Mouse (Mus musculus): Measurements from ENCODE around the gene Lyrm7. TPM values are rescaled to one million over a fixed set of nuclear protein-coding genes. Genes with fewer than 3 reads are reported as not detected.
A peak's percentile ranks its signal among the peaks of the same experiment; 100 is the strongest.

The Lyrm7 gene
- polyA plus RNA-seq, 1 experiment = 0.15 TPM

GRCm38 (mm10) chr11:54882671-54883070 is 22.0 kb upstream of the Lyrm7 start:
- Histone ChIP-seq H3K27me3 (ENCODE audit: control insufficient read depth, insufficient read depth, low read length) (no peaks in the 10 kb centered on the region), H3K27ac (ENCODE audit: insufficient read depth, low read depth, low read length) (peak overlapping the region; percentile 47; the same call in 1 of the 2 replicates), H3K4me3 (ENCODE audit: low read depth, low read length) (no peak overlapping the region), H3K36me3 (ENCODE audit: control insufficient read depth, insufficient read depth, low read length) (no peaks in the 10 kb centered on the region), H3K4me1 (ENCODE audit: control insufficient read depth, insufficient read depth, insufficient read length, low read length) (no peaks in the 10 kb centered on the region)
- 78% methylated on average over 8 of the region's 8 CpGs for WGBS
- TF ChIP-seq POLR2A (IDR thresholded peaks at IDR 0.05; ENCODE audit: low read depth, low read length) (no peak), CTCF (IDR thresholded peaks at IDR 0.05; ENCODE audit: extremely low read depth, insufficient read length, insufficient replicate concordance, low read depth, low read length) (no peak)

- H3K36me3 ChIP-seq (ENCODE audit: control insufficient read depth, insufficient read depth, low read length) = no peaks in the 10 kb centered on the region
- WGBS = 13% methylated on average over 2 of the region's 2 CpGs
- H3K4me3 ChIP-seq (ENCODE audit: low read depth, low read length) = no peak overlapping the region
- no peaks in the 10 kb centered on the region for H3K4me1 ChIP-seq (ENCODE audit: control insufficient read depth, insufficient read depth, insufficient read length, low read length)
- H3K27ac ChIP-seq (ENCODE audit: insufficient read depth, low read depth, low read length) = no peak overlapping the region
- no peaks in the 10 kb centered on the region for H3K27me3 ChIP-seq (ENCODE audit: control insufficient read depth, insufficient read depth, low read length)
- TF ChIP-seq POLR2A (IDR thresholded peaks at IDR 0.05; ENCODE audit: low read depth, low read length) = no peak
- no peak for TF ChIP-seq CTCF (IDR thresholded peaks at IDR 0.05; ENCODE audit: extremely low read depth, insufficient read length, insufficient replicate concordance, low read depth, low read length)
These were observed 20.3 kb upstream of the Lyrm7 start for GRCm38 (mm10) chr11:54881051-54881474.

- Histone ChIP-seq H3K4me1 (ENCODE audit: control insufficient read depth, insufficient read depth, insufficient read length, low read length) (no peaks in the 10 kb centered on the region), H3K4me3 (ENCODE audit: low read depth, low read length) (no peak overlapping the region), H3K27ac (ENCODE audit: insufficient read depth, low read depth, low read length) (no peak overlapping the region), H3K27me3 (ENCODE audit: control insufficient read depth, insufficient read depth, low read length) (no peaks in the 10 kb centered on the region), H3K36me3 (ENCODE audit: control insufficient read depth, insufficient read depth, low read length) (no peaks in the 10 kb centered on the region)
- TF ChIP-seq POLR2A (IDR thresholded peaks at IDR 0.05; ENCODE audit: low read depth, low read length) = no peak
- 45% methylated on average over 10 of the region's 10 CpGs for WGBS
These were observed 19.2 kb upstream of the Lyrm7 start for GRCm38 (mm10) chr11:54879922-54880321.

GRCm38 (mm10) chr11:54879434-54879833 is 18.7 kb upstream of the Lyrm7 start:
- Histone ChIP-seq H3K27ac (ENCODE audit: insufficient read depth, low read depth, low read length) (no peak overlapping the region), H3K4me1 (ENCODE audit: control insufficient read depth, insufficient read depth, insufficient read length, low read length) (no peaks in the 10 kb centered on the region), H3K4me3 (ENCODE audit: low read depth, low read length) (no peak overlapping the region), H3K36me3 (ENCODE audit: control insufficient read depth, insufficient read depth, low read length) (no peaks in the 10 kb centered on the region), H3K27me3 (ENCODE audit: control insufficient read depth, insufficient read depth, low read length) (no peaks in the 10 kb centered on the region)
- WGBS = 30% methylated on average over 4 of the region's 4 CpGs
- peak; percentile 49; the same call in 1 of the 2 replicates for TF ChIP-seq CTCF (IDR thresholded peaks at IDR 0.05; ENCODE audit: extremely low read depth, insufficient read length, insufficient replicate concordance, low read depth, low read length)
- TF ChIP-seq POLR2A (IDR thresholded peaks at IDR 0.05; ENCODE audit: low read depth, low read length) = no peak

- Histone ChIP-seq H3K4me3 (ENCODE audit: low read depth, low read length) (no peak overlapping the region), H3K27ac (ENCODE audit: insufficient read depth, low read depth, low read length) (no peak overlapping the region), H3K27me3 (ENCODE audit: control insufficient read depth, insufficient read depth, low read length) (no peaks in the 10 kb centered on the region), H3K4me1 (ENCODE audit: control insufficient read depth, insufficient read depth, insufficient read length, low read length) (no peaks in the 10 kb centered on the region), H3K36me3 (ENCODE audit: control insufficient read depth, insufficient read depth, low read length) (peaks cover 4% of the 10 kb centered on the region)
- WGBS = 43% methylated on average over 6 of the region's 6 CpGs
- TF ChIP-seq CTCF (IDR thresholded peaks at IDR 0.05; ENCODE audit: extremely low read depth, insufficient read length, insufficient replicate concordance, low read depth, low read length) (no peak), POLR2A (IDR thresholded peaks at IDR 0.05; ENCODE audit: low read depth, low read length) (no peak)
These were observed 18.2 kb upstream of the Lyrm7 start for GRCm38 (mm10) chr11:54878893-54879292.

- Histone ChIP-seq H3K4me1 (ENCODE audit: control insufficient read depth, insufficient read depth, insufficient read length, low read length) (no peaks in the 10 kb centered on the region), H3K36me3 (ENCODE audit: control insufficient read depth, insufficient read depth, low read length) (peaks cover 27% of the 10 kb centered on the region), H3K27me3 (ENCODE audit: control insufficient read depth, insufficient read depth, low read length) (no peaks in the 10 kb centered on the region), H3K27ac (ENCODE audit: insufficient read depth, low read depth, low read length) (no peak overlapping the region), H3K4me3 (ENCODE audit: low read depth, low read length) (no peak overlapping the region)
- 90% methylated on average over 5 of the region's 5 CpGs for WGBS
- TF ChIP-seq POLR2A (IDR thresholded peaks at IDR 0.05; ENCODE audit: low read depth, low read length) (no peak), CTCF (IDR thresholded peaks at IDR 0.05; ENCODE audit: extremely low read depth, insufficient read length, insufficient replicate concordance, low read depth, low read length) (no peak)
These were observed 15.3 kb upstream of the Lyrm7 start for GRCm38 (mm10) chr11:54876031-54876430.

- Histone ChIP-seq H3K4me1 (ENCODE audit: control insufficient read depth, insufficient read depth, insufficient read length, low read length) (peaks cover 4% of the 10 kb centered on the region), H3K4me3 (ENCODE audit: low read depth, low read length) (no peak overlapping the region), H3K36me3 (ENCODE audit: control insufficient read depth, insufficient read depth, low read length) (peaks cover 39% of the 10 kb centered on the region), H3K27me3 (ENCODE audit: control insufficient read depth, insufficient read depth, low read length) (no peaks in the 10 kb centered on the region), H3K27ac (ENCODE audit: insufficient read depth, low read depth, low read length) (no peak overlapping the region)
- TF ChIP-seq CTCF (IDR thresholded peaks at IDR 0.05; ENCODE audit: extremely low read depth, insufficient read length, insufficient replicate concordance, low read depth, low read length) = no peak
- no peak for TF ChIP-seq POLR2A (IDR thresholded peaks at IDR 0.05; ENCODE audit: low read depth, low read length)
- 71% methylated on average over 7 of the region's 7 CpGs for WGBS
These were observed 11.3 kb upstream of the Lyrm7 start for GRCm38 (mm10) chr11:54871831-54872537.
